Mouse (Mus musculus) erythroid progenitor cell, adult 5-6 weeks (primary cell): ENCODE data around the gene Eps8l3. TPM values are rescaled to one million over a fixed set of nuclear protein-coding genes. Genes with fewer than 3 reads are reported as not detected.
A peak's percentile ranks its signal among the peaks of the same experiment; 100 is the strongest.

Source experiments
- ATAC-seq: replicated peaks from 2 replicates; pipeline ENCODE4 v1.8.0; 2016; ENCODE audit warnings: moderate number of reproducible peaks, mild to moderate bottlenecking, moderate TSS enrichment, inconsistent platforms; ENCODE audit not compliant: poor library complexity, low FRiP score, severe bottlenecking
- total RNA-seq, 2 experiments: library from RNA; stranded (forward) in 1 of 2; stranded (reverse) in 1 of 2; fragments of 150-400 nt in 1 of 2; fragments of 186-747, 209-891 nt in 1 of 2; gene quantifications; 2 replicates each; pipeline versions ENCODE4 v1.2.3 to v1.2.4; 2015 to 2017; ENCODE audit warnings: low replicate concordance in 2 of 2

Eps8l3 gene
- total RNA-seq, 2 experiments from 2014 or later: not detected

GRCm38 (mm10) chr3:107935268-107935667 lies 58.2 kb downstream of the Eps8l3 start:
- no peak for ATAC-seq

- ATAC-seq: no peak
Observed at GRCm38 (mm10) chr3:107935888-107936287, 58.9 kb downstream of the Eps8l3 start.

- 0 out of 2 replicates have a peak, but pooled peaks have one; percentile 23 for ATAC-seq
Observed at GRCm38 (mm10) chr3:107939403-107939802, 62.4 kb downstream of the Eps8l3 start.

GRCm38 (mm10) chr3:107939830-107940229 lies 62.8 kb downstream of the Eps8l3 start:
- ATAC-seq: no peak

- no peak for ATAC-seq
Observed at GRCm38 (mm10) chr3:107940524-107940923, 63.5 kb downstream of the Eps8l3 start.

- no peak for ATAC-seq
Observed at GRCm38 (mm10) chr3:107941261-107941660, 64.2 kb downstream of the Eps8l3 start.

Other genes starting within 250 kb of the Eps8l3 start
- gene Gm10961, start 245.9 kb upstream of the Eps8l3 start, total RNA-seq (2015; ENCODE audit: low replicate concordance): not detected in 2 replicates
- not detected in 2 replicates for gene Gm10961, start 245.9 kb upstream of the Eps8l3 start, total RNA-seq (2017; ENCODE audit: low replicate concordance)
- 6.5 and 9.6 TPM in 2 replicates for gene Strip1, start 245.5 kb upstream of the Eps8l3 start, total RNA-seq (2015; ENCODE audit: low replicate concordance)
- gene Strip1, start 245.5 kb upstream of the Eps8l3 start, total RNA-seq (2017; ENCODE audit: low replicate concordance): 2.6 and 4.8 TPM in 2 replicates
- gene Ahcyl1, start 180.7 kb upstream of the Eps8l3 start, total RNA-seq (2015; ENCODE audit: low replicate concordance): 34.6 and 38.6 TPM in 2 replicates
- 29.4 and 33.7 TPM in 2 replicates for gene Ahcyl1, start 180.7 kb upstream of the Eps8l3 start, total RNA-seq (2017; ENCODE audit: low replicate concordance)
- 6.5 and 9.6 TPM in 2 replicates for gene Csf1, start 116.8 kb upstream of the Eps8l3 start, total RNA-seq (2015; ENCODE audit: low replicate concordance)
- 1.1 and 1.2 TPM in 2 replicates for gene Csf1, start 116.8 kb upstream of the Eps8l3 start, total RNA-seq (2017; ENCODE audit: low replicate concordance)
- 49.4 and 80.1 TPM in 2 replicates for gene Gstm5, start 18.6 kb downstream of the Eps8l3 start, total RNA-seq (2015; ENCODE audit: low replicate concordance)
- gene Gstm5, start 18.6 kb downstream of the Eps8l3 start, total RNA-seq (2017; ENCODE audit: low replicate concordance): 50.7 and 54.8 TPM in 2 replicates
- gene Gstm7, start 54.6 kb downstream of the Eps8l3 start, total RNA-seq (2015; ENCODE audit: low replicate concordance): not detected in 2 replicates
- gene Gstm7, start 54.6 kb downstream of the Eps8l3 start, total RNA-seq (2017; ENCODE audit: low replicate concordance): not detected in 2 replicates
- gene Gstm6, start 66.5 kb downstream of the Eps8l3 start, total RNA-seq (2015; ENCODE audit: low replicate concordance): not detected in 2 replicates
- not detected in 2 replicates for gene Gstm6, start 66.5 kb downstream of the Eps8l3 start, total RNA-seq (2017; ENCODE audit: low replicate concordance)
- gene Gstm3, start 92.1 kb downstream of the Eps8l3 start, total RNA-seq (2015; ENCODE audit: low replicate concordance): not detected in 2 replicates
- not detected in 2 replicates for gene Gstm3, start 92.1 kb downstream of the Eps8l3 start, total RNA-seq (2017; ENCODE audit: low replicate concordance)
- not detected in 2 replicates for gene Gstm2, start 109.2 kb downstream of the Eps8l3 start, total RNA-seq (2015; ENCODE audit: low replicate concordance)
- not detected in 2 replicates for gene Gstm2, start 109.2 kb downstream of the Eps8l3 start, total RNA-seq (2017; ENCODE audit: low replicate concordance)
- 114 and 170 TPM in 2 replicates for gene Gstm1, start 140.7 kb downstream of the Eps8l3 start, total RNA-seq (2015; ENCODE audit: low replicate concordance)
- gene Gstm1, start 140.7 kb downstream of the Eps8l3 start, total RNA-seq (2017; ENCODE audit: low replicate concordance): 29.0 and 44.4 TPM in 2 replicates
- gene Gstm4, start 167.7 kb downstream of the Eps8l3 start, total RNA-seq (2015; ENCODE audit: low replicate concordance): 2.5 and 4.2 TPM in 2 replicates
- gene Gstm4, start 167.7 kb downstream of the Eps8l3 start, total RNA-seq (2017; ENCODE audit: low replicate concordance): 0.90 and 1.4 TPM in 2 replicates
- gene Ampd2, start 209.4 kb downstream of the Eps8l3 start, total RNA-seq (2015; ENCODE audit: low replicate concordance): 9.2 and 10.5 TPM in 2 replicates
- 1.0 and 10.1 TPM in 2 replicates for gene Ampd2, start 209.4 kb downstream of the Eps8l3 start, total RNA-seq (2017; ENCODE audit: low replicate concordance)
- not detected in 2 replicates for gene Gnat2, start 215.6 kb downstream of the Eps8l3 start, total RNA-seq (2015; ENCODE audit: low replicate concordance)
- not detected in 2 replicates for gene Gnat2, start 215.6 kb downstream of the Eps8l3 start, total RNA-seq (2017; ENCODE audit: low replicate concordance)